Mouse (Mus musculus) ES-E14 (cell line): ENCODE results near the gene Prr15l. TPM values are rescaled to one million over a fixed set of nuclear protein-coding genes. Genes with fewer than 3 reads are reported as not detected.

Experiments
- DNase-seq: peaks from one replicate; pipeline ENCODE4 v3.0.0-alpha.2; 2013; ENCODE audit warnings: low read depth, low spot score
- H3K27ac ChIP-seq: 2 replicates; pipeline ENCODE4 v1.5.1; 2012; ENCODE audit warnings: low read depth, mild to moderate bottlenecking, low read length, moderate library complexity, mixed read lengths; ENCODE audit not compliant: poor library complexity, insufficient read depth, severe bottlenecking
- H3K36me3 ChIP-seq: 2 replicates; pipeline ENCODE4 v1.6.1; 2012; ENCODE audit warnings: mild to moderate bottlenecking, low read length, moderate library complexity, mixed read lengths; ENCODE audit not compliant: control insufficient read depth, poor library complexity, insufficient read depth, severe bottlenecking
- H3K4me1 ChIP-seq, 2 experiments: fragments of 150-350 bp in 1 of 2; sonication (generic) in 1 of 2; 2 replicates each; pipeline ENCODE4 v1.6.1; 2012; ENCODE audit warnings: low read length in 2 of 2, mild to moderate bottlenecking in 1 of 2, mixed read lengths in 1 of 2; ENCODE audit not compliant: control insufficient read depth in 2 of 2, insufficient read depth in 2 of 2, poor library complexity in 1 of 2
- H3K4me3 ChIP-seq, 2 experiments: fragments of 150-350 bp in 1 of 2; sonication (generic) in 1 of 2; 2 replicates each; pipeline ENCODE4 v1.5.1; 2012; ENCODE audit warnings: low read length in 2 of 2, low read depth in 1 of 2, mild to moderate bottlenecking in 1 of 2, mixed read lengths in 1 of 2; ENCODE audit not compliant: insufficient read depth in 1 of 2, poor library complexity in 1 of 2, severe bottlenecking in 1 of 2
- H3K9ac ChIP-seq: 2 replicates; pipeline ENCODE4 v1.6.1; 2012; ENCODE audit warnings: low read depth, mild to moderate bottlenecking, low read length, mixed read lengths; ENCODE audit not compliant: poor library complexity, insufficient read depth, severe bottlenecking
- H3K9me3 ChIP-seq: fragments of 150-350 bp; sonication (generic); 2 replicates; pipeline ENCODE4 v1.6.1; 2012; ENCODE audit warnings: low read depth, mild to moderate bottlenecking, low read length; ENCODE audit not compliant: control insufficient read depth, insufficient read depth
- CHD2 ChIP-seq: IDR thresholded peaks from 2 replicates; pipeline ENCODE4 v1.6.1; 2014; ENCODE audit warnings: mild to moderate bottlenecking, low read depth, low read length, inconsistent platforms
- HCFC1 ChIP-seq: IDR thresholded peaks from 2 replicates; pipeline ENCODE4 v1.6.1; 2012; ENCODE audit warnings: low read length, inconsistent platforms, borderline replicate concordance; ENCODE audit not compliant: insufficient read depth
- MAFK ChIP-seq: IDR thresholded peaks from 2 replicates; pipeline ENCODE4 v1.6.1; 2014; ENCODE audit warnings: mild to moderate bottlenecking, low read depth, low read length, inconsistent platforms; ENCODE audit not compliant: insufficient read depth
- ZC3H11A ChIP-seq: IDR thresholded peaks from 2 replicates; pipeline ENCODE4 v1.6.1; 2012; ENCODE audit warnings: low read depth, mild to moderate bottlenecking, inconsistent platforms, low read length, borderline replicate concordance
- ZNF384 ChIP-seq: IDR thresholded peaks from 2 replicates; pipeline ENCODE4 v1.6.1; 2012; ENCODE audit warnings: low read depth, low read length, inconsistent platforms
- in situ Hi-C, 2 experiments: fragments of 600-800 bp; cut with MboI; formaldehyde crosslinking; loops; one replicate each; pipeline ENCODE4 v1.15.1; 2025; ENCODE audit warnings: low sequenced_read_pairs in 2 of 2, inconsistent platforms in 1 of 2; ENCODE audit not compliant: unreplicated experiment in 2 of 2
- total RNA-seq: library from RNA; depleted of rRNA; stranded (reverse); fragments of 300-350 nt; gene quantifications from 2 replicates; pipeline ENCODE4 v1.2.3, GENCODE M21; 2012

Gene Prr15l
- total RNA-seq, 1 experiment: 0.67 TPM

GRCm38 (mm10) chr11:96956009-96956724 is 28.3 kb downstream of the Prr15l start:
- Histone ChIP-seq H3K4me1 (peaks cover 9 to 23% of the 10 kb centered on the region in 2 experiments), H3K9me3 (no peaks in the 10 kb centered on the region), H3K4me3 (peak overlapping the region; percentile 13 to 53; a peak in 3 of 4 replicates), H3K27ac (peak overlapping the region; percentile 59), H3K36me3 (peaks cover 66% of the 10 kb centered on the region), H3K9ac (peak overlapping the region; percentile 74)
- in situ Hi-C loops: no loop called here
- DNase-seq: no peak
- TF ChIP-seq CHD2: no peak
- peak; percentile 39; the same call in 1 of the 2 replicates for TF ChIP-seq HCFC1
- TF ChIP-seq ZC3H11A: no peak
- TF ChIP-seq ZNF384: peak; percentile 38; the same call in 1 of the 2 replicates
- no peak for TF ChIP-seq MAFK

DNA sequence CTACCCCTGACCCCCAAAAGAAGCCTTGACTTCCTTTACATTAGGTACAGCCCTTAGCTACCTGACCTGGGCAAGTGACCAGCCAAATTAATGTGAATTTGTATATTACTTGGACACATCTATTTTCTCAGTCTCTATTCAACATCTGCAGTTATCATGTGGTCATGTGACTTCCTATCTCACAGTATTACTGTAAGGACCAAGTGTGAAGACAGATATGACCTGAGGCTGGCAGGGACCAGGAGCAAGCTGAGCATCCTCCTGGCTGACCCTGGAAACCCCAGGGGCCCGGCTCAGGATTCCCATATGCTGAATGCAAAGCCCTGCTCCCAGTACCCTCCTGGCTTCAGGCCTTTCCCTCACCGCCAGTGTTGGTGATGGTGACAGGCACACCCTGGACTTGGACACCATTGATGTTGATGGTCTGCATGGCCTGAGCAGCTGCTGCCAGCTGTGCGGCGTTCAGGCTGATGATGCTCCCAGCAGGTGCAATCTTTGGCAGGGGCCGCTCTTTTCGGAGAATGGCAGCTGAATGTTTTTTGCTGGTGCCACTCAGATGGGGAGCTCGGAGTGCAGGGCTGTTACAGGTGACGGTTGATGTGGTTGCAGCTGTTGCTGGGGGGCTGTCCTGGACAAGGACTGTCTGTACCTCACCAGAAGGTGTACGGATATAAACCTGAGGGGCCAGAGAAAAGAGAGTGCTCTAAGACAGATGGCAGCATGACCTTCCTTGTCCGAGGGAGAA is 29.3 kb downstream of the Prr15l start:
- TF ChIP-seq MAFK (no peak), CHD2 (no peak), ZNF384 (no peak), HCFC1 (no peak), ZC3H11A (no peak)
- Histone ChIP-seq H3K4me1 (peaks cover 9 to 28% of the 10 kb centered on the region in 2 experiments), H3K36me3 (peaks cover 65% of the 10 kb centered on the region), H3K9me3 (no peaks in the 10 kb centered on the region), H3K9ac (no peak overlapping the region), H3K4me3 (no peak overlapping the region), H3K27ac (no peak overlapping the region)
- in situ Hi-C loops: no loop called here
- no peak for DNase-seq

GRCm38 (mm10) chr11:96963580-96963979 is 35.7 kb downstream of the Prr15l start:
- in situ Hi-C loops: no loop called here
- peak; percentile 97 for DNase-seq
- Histone ChIP-seq H3K36me3 (peaks cover 28% of the 10 kb centered on the region), H3K9me3 (no peaks in the 10 kb centered on the region), H3K27ac (no peak overlapping the region), H3K4me1 (peaks cover 10 to 16% of the 10 kb centered on the region in 2 experiments; a peak in 3 of 4 replicates), H3K4me3 (no peak overlapping the region), H3K9ac (peak overlapping the region; percentile 67; the same call in 1 of the 2 replicates)
- TF ChIP-seq MAFK (no peak), HCFC1 (no peak), ZC3H11A (no peak), ZNF384 (no peak), CHD2 (no peak)

GRCm38 (mm10) chr11:96966172-96966571 is 38.3 kb downstream of the Prr15l start:
- H3K4me3 ChIP-seq: no peak overlapping the region
- peaks cover 9% of the 10 kb centered on the region for H3K36me3 ChIP-seq
- H3K4me1 ChIP-seq: peaks cover 13 to 20% of the 10 kb centered on the region in 2 experiments; a peak in 3 of 4 replicates
- no peak for DNase-seq
- no peak overlapping the region for H3K9ac ChIP-seq
- in situ Hi-C loops: no loop called here
- no peaks in the 10 kb centered on the region for H3K9me3 ChIP-seq
- no peak for TF ChIP-seq ZC3H11A
- no peak for TF ChIP-seq ZNF384
- TF ChIP-seq MAFK: no peak
- no peak for TF ChIP-seq CHD2
- no peak for TF ChIP-seq HCFC1
- no peak overlapping the region; the same call in 1 of the 2 replicates for H3K27ac ChIP-seq
